Mouse (Mus musculus) G1E (cell line): ENCODE data around the gene Kank2.

Experiments used
- CTCF ChIP-seq: IDR thresholded peaks from 2 replicates; pipeline ENCODE4 v1.5.1; 2012; ENCODE audit warnings: low read depth, low read length, inconsistent platforms, mixed read lengths
- GATA1 ChIP-seq: IDR thresholded peaks from 2 replicates; pipeline ENCODE4 v1.6.1; 2012; ENCODE audit warnings: borderline replicate concordance, low read length, inconsistent platforms, mixed read lengths
- GATA2 ChIP-seq: IDR thresholded peaks from 2 replicates; pipeline ENCODE4 v1.6.1; 2012; ENCODE audit warnings: low read depth, low read length, inconsistent platforms, borderline replicate concordance
- POLR2AphosphoS5 ChIP-seq: IDR thresholded peaks from 2 replicates; pipeline ENCODE4 v1.6.1; 2012; ENCODE audit warnings: low read depth, low read length, inconsistent platforms; ENCODE audit not compliant: insufficient replicate concordance
- TAL1 ChIP-seq: conservative IDR thresholded peaks from 2 replicates; pipeline ENCODE4 v1.6.1; 2012; ENCODE audit warnings: low read depth, low read length, inconsistent platforms, mixed read lengths

- TF ChIP-seq CTCF = no peak
- TF ChIP-seq GATA1 = no peak
- TF ChIP-seq TAL1 = no peak
- no peak for TF ChIP-seq POLR2AphosphoS5
- no peak for TF ChIP-seq GATA2
Measured at GRCm38 (mm10) chr9:21816716-21817305, 18.3 kb upstream of the Kank2 start.
